Comparison of ENCODE assay signal across 8 mouse cellular contexts in genomic region chr12:51830077-51830402, GRCm38 (mm10). TPM values are rescaled to one million over a fixed set of nuclear protein-coding genes. Genes with fewer than 3 reads are reported as not detected.
DNase-seq lines count a peak whose midpoint lies in the region; ATAC-seq and TF ChIP-seq lines count a peak whose summit lies in the region.

No protein-coding gene starts in this region.

- H3K27ac ChIP-seq in liver, embryonic 14.5 days: peak overlapping the region; percentile 94
- H3K27ac ChIP-seq in stomach, embryonic 15.5 days: peak overlapping the region; percentile 99

- H3K9ac ChIP-seq in liver, embryonic 14.5 days (replicated peaks): peak overlapping the region; percentile 100
- peak overlapping the region; percentile 85 for H3K9ac ChIP-seq in stomach, embryonic 15.5 days

- peak overlapping the region; percentile 84 to 99 for H3K4me3 ChIP-seq in liver, embryonic 14.5 days (ENCODE audit: insufficient read depth in 1 of 2, low read depth in 2 of 2, low read length in 2 of 2)
- H3K4me3 ChIP-seq in stomach, embryonic 15.5 days (replicated peaks): peak overlapping the region; percentile 93

- ATAC-seq in activated CD4-positive, CD25-positive, alpha-beta regulatory T cell, adult 4 months: peak; percentile 6
- ATAC-seq in granulocyte monocyte progenitor cell, adult 5-6 weeks (replicated peaks; ENCODE audit: poor library complexity, severe bottlenecking): peak; percentile 23
- ATAC-seq in liver, embryonic 14.5 days (ENCODE audit: insufficient read depth): peak; percentile 31
- peak; percentile 3; the same call in 1 of the 2 replicates for ATAC-seq in stomach, embryonic 15.5 days (ENCODE audit: insufficient read depth, low FRiP score, low read depth)

- H3K4me2 ChIP-seq in liver, embryonic 14.5 days (ENCODE audit: low read depth): peak overlapping the region; percentile 95
- H3K4me2 ChIP-seq in stomach, embryonic 15.5 days: peak overlapping the region; percentile 55

- H3K9me3 ChIP-seq in liver, embryonic 14.5 days (ENCODE audit: control insufficient read depth, low read length): no peaks in the 10 kb centered on the region
- no peaks in the 10 kb centered on the region for H3K9me3 ChIP-seq in stomach, embryonic 15.5 days

- peak; percentile 77 for DNase-seq in kidney, adult 9 months
- no peak for DNase-seq in kidney, adult 18-20 months
- no peak for DNase-seq in liver, embryonic 14.5 days (ENCODE audit: low read depth in 3 of 3, low spot score in 3 of 3)
- DNase-seq in left cerebral cortex, postnatal 10 days (ENCODE audit: extremely low spot score in 1 of 2, low spot score in 2 of 2): no peak
- no peak for DNase-seq in layer of hippocampus, adult 11-12 months (ENCODE audit: low spot score)

- peaks cover 16% of the 10 kb centered on the region for H3K36me3 ChIP-seq in liver, embryonic 14.5 days (replicated peaks; ENCODE audit: control insufficient read depth, insufficient read depth, low read depth)
- peaks cover under 1% of the 10 kb centered on the region; the same call in 1 of the 2 replicates for H3K36me3 ChIP-seq in stomach, embryonic 15.5 days

- no peak for TF ChIP-seq EP300 in liver, embryonic 14.5 days (IDR thresholded peaks at IDR 0.05; ENCODE audit: low read depth)

- H3K27me3 ChIP-seq in liver, embryonic 14.5 days (ENCODE audit: control insufficient read depth, insufficient read depth, low read length): no peaks in the 10 kb centered on the region
- H3K27me3 ChIP-seq in stomach, embryonic 15.5 days (replicated peaks): no peaks in the 10 kb centered on the region

- WGBS in liver, embryonic 14.5 days (ENCODE audit: insufficient replicate concordance): under 1% methylated on average over 12 of the region's 12 CpGs
- WGBS in stomach, embryonic 15.5 days: 1% methylated on average over 12 of the region's 12 CpGs

- no peak for TF ChIP-seq CTCF in liver, embryonic 14.5 days (IDR thresholded peaks at IDR 0.05; ENCODE audit: low read depth)

- intact Hi-C loops in left cerebral cortex, postnatal 10 days (cut with DNase I): no loop called here

- peaks cover 19 to 20% of the 10 kb centered on the region in 2 experiments for H3K4me1 ChIP-seq in liver, embryonic 14.5 days (replicated peaks; ENCODE audit: control insufficient read depth in 2 of 2, insufficient read depth in 2 of 2, low read length in 1 of 2)
- peaks cover 5% of the 10 kb centered on the region; the same call in 1 of the 2 replicates for H3K4me1 ChIP-seq in stomach, embryonic 15.5 days

RNA-seq across cellular contexts. Expression of gene Hectd1, which starts 0.7 kb away (rescaled TPM):
- 10 to 100 TPM; 58.5 to 73.1 TPM for polyA plus RNA-seq in activated CD4-positive, CD25-positive, alpha-beta regulatory T cell, adult 4 months (2017; shearing (Covaris generic))
- total RNA-seq in granulocyte monocyte progenitor cell, adult 5-6 weeks (2014; fragmentation: Nextera tagmentation): 51.0 and 52.9 TPM in 2 replicates
- 89.7 and 96.3 TPM in 2 replicates for total RNA-seq in granulocyte monocyte progenitor cell, adult 5-6 weeks (2017)
- 17.9 and 22.3 TPM in 2 replicates for polyA plus RNA-seq in liver, embryonic 14.5 days (2012; rRNA removed)
- polyA plus RNA-seq in liver, embryonic 14.5 days (2014; fragmentation: Nextera tagmentation; extraction: Ambion mirVana): 22.1 and 25.2 TPM in 2 replicates
- polyA plus RNA-seq in stomach, embryonic 15.5 days (2015; fragmentation: Nextera tagmentation; extraction: Ambion mirVana): 38.3 and 40.7 TPM in 2 replicates
- total RNA-seq in left cerebral cortex, postnatal 10 days (2021): 10 to 100 TPM; 89.9 to 90.7 TPM
